Mouse (Mus musculus) CD4-positive helper T cell, adult 2 months (primary cell): Measurements from ENCODE around the gene H1fnt.

Source experiments
- DNase-seq: peaks from one replicate; pipeline ENCODE4 v3.0.0-alpha.2; 2012; ENCODE audit warnings: low read depth, missing footprints, low spot score

The H1fnt gene

DNA sequence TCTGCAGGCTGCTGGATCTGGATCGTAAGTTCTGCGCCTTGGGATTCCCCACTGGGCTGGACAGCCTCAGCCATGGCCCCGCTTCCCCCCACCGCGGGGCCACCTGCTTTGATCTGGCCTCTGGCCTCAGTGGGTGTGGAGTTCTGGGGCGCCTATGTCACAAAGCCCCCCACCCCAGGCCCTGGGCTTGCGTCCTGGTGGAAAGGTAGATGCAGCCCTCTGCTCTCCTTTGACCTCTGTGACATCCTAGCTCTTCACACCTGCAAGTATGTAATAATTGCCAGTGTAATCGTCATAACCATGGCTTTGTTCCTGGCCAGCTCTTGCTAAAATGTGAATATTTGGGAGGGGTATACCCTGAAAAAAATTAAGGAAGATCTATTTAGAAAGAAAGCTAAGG lies at the start of gene H1fnt:
H1fnt (minus strand) TSS at position 101 of the 400 bp plus-strand sequence.
- no peak for DNase-seq

DNA sequence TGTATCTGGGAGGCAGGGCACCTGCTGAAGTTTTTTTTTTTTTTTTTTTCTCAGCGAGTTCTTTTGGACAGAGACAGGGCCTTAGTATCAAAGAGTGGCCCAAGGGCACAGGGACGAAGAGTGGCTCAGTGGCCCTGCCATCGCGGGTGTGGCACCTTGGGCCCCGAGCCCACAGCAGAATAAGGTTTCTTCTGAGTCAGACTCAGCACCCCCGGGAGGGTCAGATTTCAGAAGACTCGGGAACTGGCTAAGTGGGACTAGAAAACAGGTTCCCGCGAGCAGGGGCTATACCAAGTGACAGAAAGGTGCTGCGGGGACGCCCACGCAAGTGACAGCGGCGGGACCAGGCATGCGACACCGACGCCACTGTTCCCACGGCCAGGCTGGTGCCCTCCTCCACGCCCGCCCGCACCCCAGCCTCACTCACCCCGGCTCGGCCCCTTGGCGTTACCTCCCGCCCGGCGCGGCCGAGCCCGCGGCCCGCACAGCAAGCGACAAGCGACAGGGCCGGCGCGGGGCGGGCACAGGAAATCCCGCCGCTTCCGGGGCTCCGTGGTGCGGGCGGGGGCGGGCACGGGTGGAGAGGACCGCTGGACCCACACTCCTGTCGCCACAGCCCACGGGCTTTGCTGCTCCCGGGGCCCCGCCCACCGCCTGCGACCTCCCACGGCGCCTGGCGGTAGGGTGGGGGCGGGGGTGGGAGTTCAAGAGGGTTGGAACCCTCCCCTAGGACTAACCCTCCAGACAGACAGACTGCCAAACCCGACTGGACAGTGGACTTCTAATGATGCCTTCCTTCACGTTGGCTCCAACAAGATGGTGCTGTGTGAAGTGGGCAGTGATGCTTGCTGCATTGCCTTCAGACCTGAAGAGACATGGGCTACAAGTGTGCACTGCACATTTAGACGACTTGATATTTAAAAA lies 38.8 kb upstream of the H1fnt start, which contains the start of gene Zfp641:
Zfp641 (minus strand) TSS at position 534 of the 924 bp plus-strand sequence.
- DNase-seq: peak; percentile 13

DNA sequence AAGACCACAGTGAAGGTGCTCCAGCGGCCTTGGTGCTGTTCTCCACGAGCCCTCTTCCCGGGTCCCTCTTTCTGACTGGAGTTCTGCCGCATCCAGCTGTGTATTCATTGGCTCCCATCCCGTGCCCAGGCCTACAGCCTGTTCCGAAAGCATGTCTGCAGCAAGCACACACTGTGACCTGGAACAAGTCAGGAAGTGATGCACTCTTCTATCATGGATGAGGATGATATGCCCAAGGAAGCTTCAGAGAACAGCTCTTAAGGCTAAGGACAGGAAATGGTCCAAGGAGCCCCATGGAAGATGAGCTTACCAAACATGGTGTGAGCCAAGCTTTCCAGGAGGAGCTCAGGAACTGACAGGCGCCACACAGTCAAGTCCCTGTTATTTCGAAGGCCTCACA lies 36.6 kb upstream of the H1fnt start:
- DNase-seq: no peak

DNA sequence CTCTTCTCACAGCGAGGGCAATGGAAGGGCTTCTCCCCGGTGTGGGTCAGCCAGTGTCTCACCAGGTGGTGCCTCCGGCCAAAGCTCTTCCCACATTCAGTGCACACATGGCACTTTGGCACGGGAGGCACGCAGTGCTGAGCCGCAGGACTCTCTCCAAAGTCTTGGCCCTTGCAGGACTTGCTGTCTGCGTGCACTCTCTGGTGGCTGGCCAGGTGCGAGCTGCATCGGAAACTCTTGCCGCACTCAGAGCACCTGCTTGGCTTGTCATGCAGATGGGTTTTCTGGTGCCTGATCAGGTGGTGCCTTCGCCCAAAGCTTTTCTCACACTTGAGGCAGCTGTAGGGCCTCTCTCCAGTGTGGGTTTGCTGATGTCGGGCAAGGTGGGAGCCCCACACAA lies 31.5 kb upstream of the H1fnt start:
- no peak for DNase-seq

DNA sequence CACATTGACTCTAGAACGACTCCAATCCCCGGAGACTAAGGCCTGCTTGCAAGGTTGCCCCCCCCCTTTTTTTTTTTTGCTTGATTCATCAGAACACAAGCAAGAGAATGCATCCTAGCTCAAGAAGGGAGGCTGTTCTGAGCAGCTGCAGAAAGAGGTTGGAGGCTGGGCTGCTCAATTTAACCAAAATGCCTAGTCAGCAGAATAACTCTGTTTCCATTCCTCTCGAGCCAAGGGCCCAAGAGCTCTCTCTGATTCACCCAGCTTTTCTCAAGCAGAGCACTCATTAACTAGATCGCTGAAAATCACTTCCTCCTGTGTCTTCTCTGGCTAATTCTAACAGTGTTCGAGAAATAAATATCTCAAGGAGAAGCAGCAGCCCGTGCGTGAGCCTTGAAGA lies 29.3 kb upstream of the H1fnt start:
- DNase-seq: no peak

DNA sequence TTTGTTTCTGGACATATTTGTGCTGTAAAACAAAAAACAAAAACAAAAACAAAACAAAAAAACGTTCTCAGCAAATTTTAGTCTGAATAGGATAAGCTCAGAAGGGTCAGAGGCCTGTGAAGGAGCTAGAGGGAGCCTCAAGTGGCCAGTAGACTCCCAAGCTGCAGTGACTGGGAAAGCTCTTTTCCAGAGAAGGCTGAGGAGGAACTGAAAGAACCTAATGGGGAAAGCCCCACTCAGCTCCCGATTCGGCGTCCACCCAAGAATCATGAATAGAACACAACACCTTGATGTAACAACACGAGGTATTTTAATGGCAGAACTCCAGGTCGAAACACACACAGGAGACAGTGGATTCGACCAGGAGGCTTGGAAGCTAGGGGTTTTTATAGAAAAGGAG lies 683 bp upstream of the H1fnt start:
- DNase-seq: no peak

DNA sequence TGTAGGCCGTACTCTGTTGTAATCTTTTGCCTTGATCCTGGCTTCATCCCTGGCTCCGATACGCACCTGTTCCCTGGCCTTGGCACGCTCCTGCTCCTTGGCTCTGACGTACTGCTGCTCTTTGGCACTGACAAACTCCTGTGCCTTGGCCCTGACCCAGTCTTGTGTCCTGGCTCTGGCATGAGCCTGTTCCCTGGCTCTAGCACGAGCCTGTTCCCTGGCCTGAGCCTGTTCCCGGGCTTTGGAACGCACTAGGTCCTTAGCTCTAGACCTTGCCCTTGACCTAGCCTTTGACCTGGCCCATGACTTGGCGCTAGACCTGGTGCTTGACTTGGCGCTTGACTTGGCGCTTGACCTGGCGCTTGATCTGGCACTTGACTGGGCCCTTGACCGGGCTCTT lies 822 bp downstream of the H1fnt start:
- no peak for DNase-seq

DNA sequence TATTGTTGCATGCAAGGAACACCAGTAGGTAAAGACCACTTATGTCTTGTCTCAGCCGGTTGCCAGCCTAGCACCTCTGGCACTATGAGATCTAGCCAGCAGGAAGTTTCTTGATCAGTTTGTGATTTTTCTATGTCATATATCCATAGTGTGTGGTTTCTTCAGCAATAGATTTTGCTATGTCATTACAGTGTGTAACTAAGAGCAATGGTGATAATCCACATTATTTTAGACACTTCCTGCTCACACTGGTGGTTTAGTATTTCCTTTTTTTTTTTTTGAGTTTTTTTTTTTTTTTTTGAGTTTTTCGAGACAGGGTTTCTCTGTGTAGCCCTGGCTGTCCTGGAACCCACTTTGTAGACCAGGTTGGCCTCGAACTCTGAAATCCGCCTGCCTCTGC lies 21.7 kb downstream of the H1fnt start:
- no peak for DNase-seq

DNA sequence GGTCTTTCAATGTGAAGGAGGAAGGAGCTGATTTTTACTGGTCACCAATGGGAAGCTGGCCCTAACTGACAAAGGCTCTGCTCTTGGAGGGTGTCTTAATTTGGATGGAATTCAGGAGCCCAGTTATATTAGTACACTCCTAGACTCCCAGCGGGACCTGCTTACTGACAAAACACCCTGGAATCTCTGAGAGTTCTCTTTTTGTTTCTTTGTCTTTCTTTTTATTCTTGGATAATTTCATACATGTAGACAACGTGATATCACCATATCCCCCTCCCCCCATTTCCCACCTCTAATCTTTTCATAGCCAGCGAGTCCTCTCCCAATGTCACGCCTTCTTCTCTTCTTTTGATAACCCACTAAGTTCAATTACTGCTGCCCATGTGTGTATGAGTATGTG lies 22.7 kb downstream of the H1fnt start, which contains the start of gene Olfr286:
Olfr286 (minus strand) TSS at position 101 of the 400 bp plus-strand sequence.
- no peak for DNase-seq

DNA sequence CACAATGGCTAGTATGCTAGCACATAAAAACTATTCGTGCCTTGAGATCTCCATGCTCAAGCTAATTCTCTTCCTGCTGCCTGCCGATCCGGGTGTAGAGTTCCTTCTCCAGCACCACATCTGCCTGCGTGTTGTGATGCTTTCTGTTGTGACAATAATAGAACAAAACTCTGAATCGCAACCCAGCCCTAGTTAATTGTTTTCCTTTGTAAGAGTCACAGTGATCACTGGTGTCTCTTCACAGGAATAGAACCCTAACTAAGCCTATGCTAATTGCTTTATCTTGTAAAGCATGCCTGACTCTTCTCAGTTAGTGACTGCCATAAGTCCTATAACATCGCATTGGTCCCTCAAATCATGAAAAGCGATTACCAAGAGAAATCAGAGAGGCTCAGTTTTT lies 31.0 kb downstream of the H1fnt start:
- no peak for DNase-seq

DNA sequence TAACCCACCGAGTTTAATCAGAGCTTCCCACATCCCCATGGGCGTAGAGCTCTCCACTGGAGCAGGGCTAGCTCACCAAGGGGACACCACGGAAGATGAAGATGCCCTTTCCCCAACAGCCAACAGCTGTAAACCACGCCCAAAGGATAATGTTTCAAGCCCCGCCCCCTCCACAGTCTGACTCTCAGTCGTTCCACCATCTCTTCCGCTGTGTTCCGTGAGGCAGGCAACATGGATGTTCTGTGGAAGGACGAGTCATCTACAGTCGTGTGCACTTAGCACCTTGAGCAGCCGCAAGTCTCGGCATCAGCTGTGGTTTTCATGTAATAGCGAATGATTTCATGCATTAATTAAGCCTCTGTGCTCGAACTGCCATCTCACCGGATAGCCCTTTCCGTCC lies 31.5 kb downstream of the H1fnt start:
- no peak for DNase-seq

DNA sequence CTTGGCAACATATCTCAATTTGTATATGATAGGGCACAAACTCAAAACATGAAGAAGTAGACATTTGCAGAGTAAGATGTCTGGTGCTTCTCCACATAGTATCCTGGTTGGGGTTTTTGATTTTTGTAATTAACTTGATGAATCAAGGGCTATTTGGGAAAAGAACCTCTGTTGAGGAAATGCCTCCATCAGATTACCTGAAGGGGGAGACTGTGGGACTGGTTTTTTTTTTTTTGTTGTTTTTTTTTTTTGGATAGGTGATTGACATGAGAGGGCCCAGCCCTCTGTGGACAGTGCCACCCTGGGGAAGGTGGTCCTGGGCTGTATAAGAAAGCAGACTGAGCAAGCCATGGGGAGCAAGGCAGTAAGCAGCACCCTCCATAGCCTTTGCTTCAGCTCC lies 34.7 kb downstream of the H1fnt start:
- DNase-seq: no peak

DNA sequence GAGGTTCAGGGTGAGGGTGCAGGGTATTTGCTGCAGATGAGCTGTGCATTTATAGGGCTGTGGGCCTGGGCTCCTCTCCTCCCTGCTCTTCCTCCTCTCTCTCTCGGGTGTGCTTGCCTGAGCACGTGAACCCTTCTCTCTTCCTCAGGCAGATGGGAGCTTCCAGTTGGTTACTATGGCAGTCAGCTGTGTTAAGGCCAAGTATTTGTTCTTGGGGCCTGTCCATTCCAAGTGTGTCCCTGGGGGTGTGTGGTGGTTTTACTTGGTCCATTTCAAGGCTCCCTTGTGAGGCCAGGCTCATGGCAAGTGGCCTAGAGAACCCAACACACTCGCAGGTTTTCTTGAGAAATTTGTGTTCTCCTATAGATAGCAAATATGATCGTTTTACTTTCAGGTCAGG lies 36.2 kb downstream of the H1fnt start, which contains the start of the genes Gm44579 and Olfr287:
Gm44579 (minus strand) TSS at position 101 of the 400 bp plus-strand sequence.
Olfr287 (minus strand) TSS at position 180 of the 400 bp plus-strand sequence.
- DNase-seq: no peak

DNA sequence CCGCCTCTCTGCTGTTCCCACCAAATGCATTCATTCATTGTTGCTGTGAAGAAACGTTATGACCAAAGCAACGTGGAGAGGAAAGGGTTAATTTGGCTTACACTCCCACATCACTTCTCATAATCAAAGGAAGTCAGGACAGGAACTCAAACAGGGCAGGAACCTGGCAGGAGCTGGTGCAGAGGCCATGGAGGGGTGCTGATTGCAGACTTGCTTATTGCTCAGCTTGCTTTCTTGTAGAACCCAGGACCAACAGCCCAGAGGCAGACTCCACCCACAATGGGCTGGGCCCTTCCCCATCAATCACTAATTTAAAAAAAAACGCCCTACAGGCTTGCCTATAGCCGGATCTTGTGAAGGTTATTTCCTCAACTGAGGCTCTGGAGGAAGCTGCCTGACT lies 43.0 kb downstream of the H1fnt start:
- DNase-seq: no peak

DNA sequence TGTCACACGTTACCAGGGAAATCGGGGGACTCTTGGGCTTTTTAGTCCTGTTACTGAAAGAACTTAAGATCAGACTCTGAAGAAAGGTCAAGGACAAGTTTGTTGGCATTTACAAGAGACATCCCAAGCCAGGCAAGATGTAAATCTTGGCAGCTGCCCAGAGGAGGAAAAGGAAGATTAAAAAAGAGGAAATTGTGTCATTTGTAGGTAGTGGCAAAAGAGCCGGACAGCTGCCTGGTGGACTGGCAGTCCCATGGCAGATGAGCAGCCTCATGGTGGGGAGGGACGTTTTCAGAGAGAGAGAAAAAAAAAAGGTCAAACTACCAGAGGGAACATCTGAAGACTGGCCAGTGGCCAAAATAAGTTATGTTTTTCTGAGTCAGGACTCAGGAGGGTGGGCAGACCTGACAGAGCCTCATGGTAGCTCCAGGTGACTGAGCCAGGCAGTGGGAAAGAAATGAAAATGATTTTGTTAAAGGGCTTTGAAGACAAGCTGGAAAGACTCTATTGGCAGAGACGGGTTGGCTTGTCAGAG lies 43.7 kb downstream of the H1fnt start:
- DNase-seq: no peak

DNA sequence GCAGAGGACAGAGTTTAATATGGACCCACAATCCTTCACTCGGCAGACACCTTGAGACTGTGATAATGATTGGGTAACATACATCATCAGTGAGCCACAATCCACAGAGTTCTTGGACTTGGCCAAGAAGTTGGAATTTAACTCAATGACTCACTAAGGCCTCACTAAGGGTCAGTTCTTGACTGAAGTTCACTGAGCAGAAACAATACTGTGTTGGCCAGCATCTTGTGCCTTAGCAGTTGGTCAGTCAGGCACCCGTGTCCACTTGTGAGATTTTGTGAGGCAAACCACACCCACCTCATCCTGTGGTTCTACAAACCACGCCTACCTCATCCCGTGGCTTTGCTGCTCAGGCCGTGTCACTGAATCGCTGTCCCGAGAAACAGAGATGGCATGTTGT lies 47.4 kb downstream of the H1fnt start:
- DNase-seq: no peak
